ENCODE assay signal across 8 mouse cellular contexts in the genomic region with DNA sequence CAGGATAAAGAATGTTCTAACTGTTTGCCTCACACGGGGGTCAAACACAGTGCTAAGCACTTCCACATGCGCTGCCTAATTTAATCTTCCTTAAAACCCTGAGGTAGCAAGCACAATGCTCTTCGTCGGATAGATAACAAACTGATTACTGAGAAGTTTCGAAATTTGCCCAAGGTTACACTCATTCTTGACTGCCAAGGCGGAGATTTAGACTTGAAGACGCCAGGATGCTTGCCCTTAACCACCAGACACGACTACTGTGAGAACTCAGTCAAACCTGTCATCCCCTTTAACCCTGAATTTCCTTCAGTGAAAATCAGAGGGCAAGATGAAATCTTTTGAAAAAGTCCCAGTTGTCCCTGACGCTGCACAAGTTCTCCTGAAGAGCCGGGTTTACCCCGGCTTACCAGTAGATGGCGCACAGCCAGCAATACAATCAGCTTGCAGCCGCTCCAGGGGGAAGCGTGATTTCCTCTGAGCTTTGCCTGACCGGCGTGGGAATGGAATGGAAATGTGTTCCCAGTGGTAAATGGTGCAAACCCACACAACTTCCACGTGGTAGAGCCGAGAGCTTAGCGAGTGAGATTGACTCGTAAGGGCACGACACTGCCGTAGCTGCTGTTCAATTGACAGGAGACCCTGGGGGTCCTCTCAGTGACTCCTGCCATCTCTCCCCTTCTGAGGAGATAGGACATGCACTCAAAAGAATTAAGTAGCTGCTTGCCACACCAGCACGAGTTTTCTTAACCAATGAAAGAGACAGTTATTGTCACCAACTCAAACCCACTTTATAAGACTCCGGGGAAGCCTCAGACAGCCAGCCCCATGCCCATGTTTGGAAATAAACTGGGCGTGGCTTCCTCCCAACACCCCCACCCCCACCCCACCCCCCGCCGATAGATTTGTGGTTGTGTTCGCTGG. TPM values are rescaled to one million over a fixed set of nuclear protein-coding genes. Genes with fewer than 3 reads are reported as not detected.
DNase-seq lines count a peak whose midpoint lies in the region; ATAC-seq lines count a peak whose summit lies in the region.

No protein-coding gene starts in this region.

- peak overlapping the region; percentile 52; the same call in 1 of the 2 replicates for H3K9ac ChIP-seq in heart, embryonic 14.5 days (ENCODE audit: low read length)
- no peak overlapping the region for H3K9ac ChIP-seq in liver, embryonic 11.5 days (ENCODE audit: low read depth, low read length)
- H3K9ac ChIP-seq in stomach, embryonic 14.5 days (replicated peaks; ENCODE audit: low read depth, low read length), result no peak overlapping the region

- H3K27me3 ChIP-seq in heart, embryonic 14.5 days (ENCODE audit: control insufficient read depth, insufficient read depth, low read length), result peaks cover 15% of the 10 kb centered on the region
- H3K27me3 ChIP-seq in liver, embryonic 11.5 days (replicated peaks; ENCODE audit: control insufficient read depth, insufficient read depth, low read length), result peaks cover 10% of the 10 kb centered on the region; the same call in 1 of the 2 replicates
- no peaks in the 10 kb centered on the region for H3K27me3 ChIP-seq in stomach, embryonic 14.5 days (ENCODE audit: control insufficient read depth, insufficient read depth, low read length)

- H3K9me3 ChIP-seq in heart, embryonic 14.5 days (ENCODE audit: control insufficient read depth, low read length), result no peaks in the 10 kb centered on the region
- no peaks in the 10 kb centered on the region for H3K9me3 ChIP-seq in liver, embryonic 11.5 days (ENCODE audit: control insufficient read depth, low read length)
- no peaks in the 10 kb centered on the region for H3K9me3 ChIP-seq in stomach, embryonic 14.5 days (ENCODE audit: control insufficient read depth, low read depth, low read length)

- peak; percentile 97 for DNase-seq in fibroblast of lung, adult 2 months (ENCODE audit: low read depth)
- peak; percentile 93 for DNase-seq in kidney, postnatal 10 days
- peak; percentile 77 for DNase-seq in liver, embryonic 11.5 days (ENCODE audit: low spot score)
- peak; percentile 44 to 67 for DNase-seq in natural killer cell, adult 2 months (ENCODE audit: low spot score in 2 of 2)

- H3K4me2 ChIP-seq in heart, embryonic 14.5 days (ENCODE audit: low read length), result peak overlapping the region; percentile 90
- peak overlapping the region; percentile 84 for H3K4me2 ChIP-seq in liver, embryonic 11.5 days
- H3K4me2 ChIP-seq in stomach, embryonic 14.5 days (replicated peaks; ENCODE audit: low read depth, low read length), result peak overlapping the region; percentile 76

- peak overlapping the region; percentile 20 for H3K4me3 ChIP-seq in brown adipose tissue, adult 24 weeks (ENCODE audit: insufficient read depth, low read depth, low read length)
- H3K4me3 ChIP-seq in heart, embryonic 14.5 days (ENCODE audit: control insufficient read depth in 1 of 2, insufficient read depth in 1 of 2, low read depth in 1 of 2, low read length in 2 of 2), result peak overlapping the region; percentile 45
- peak overlapping the region; percentile 39 for H3K4me3 ChIP-seq in liver, embryonic 11.5 days (ENCODE audit: low read depth, low read length)
- H3K4me3 ChIP-seq in stomach, embryonic 14.5 days (ENCODE audit: low read depth, low read length), result peak overlapping the region; percentile 30

- WGBS in heart, embryonic 14.5 days, result 7% methylated on average over 28 of the region's 28 CpGs
- 6% methylated on average over 28 of the region's 28 CpGs for WGBS in liver, embryonic 11.5 days
- 9% methylated on average over 28 of the region's 28 CpGs for WGBS in stomach, embryonic 14.5 days

- peak overlapping the region; percentile 15; the same call in 1 of the 2 replicates for H3K27ac ChIP-seq in brown adipose tissue, adult 24 weeks (replicated peaks; ENCODE audit: low read depth, low read length)
- peak overlapping the region in 1 of 2 experiments; percentile 10; a peak in 1 of 4 replicates for H3K27ac ChIP-seq in heart, embryonic 14.5 days (replicated peaks in 1 of 2; ENCODE audit: control insufficient read depth in 1 of 2, insufficient read depth in 1 of 2, low read depth in 2 of 2, low read length in 2 of 2)
- no peak overlapping the region for H3K27ac ChIP-seq in liver, embryonic 11.5 days (ENCODE audit: low read depth, low read length)
- H3K27ac ChIP-seq in stomach, embryonic 14.5 days (ENCODE audit: low read length), result no peak overlapping the region

- peak; percentile 89 for ATAC-seq in CD4-positive, CD25-positive, alpha-beta regulatory T cell, adult 4 months
- ATAC-seq in heart, embryonic 14.5 days (ENCODE audit: insufficient number of reproducible peaks, insufficient read depth, low FRiP score, low read depth), result peak; percentile 19; the same call in 1 of the 2 replicates
- ATAC-seq in liver, embryonic 11.5 days (replicated peaks; ENCODE audit: low FRiP score), result peak; percentile 60
- no peak; the same call in 1 of the 2 replicates for ATAC-seq in stomach, embryonic 14.5 days (ENCODE audit: insufficient number of reproducible peaks, insufficient read depth, low FRiP score, low read depth)

- H3K4me1 ChIP-seq in brown adipose tissue, adult 24 weeks (ENCODE audit: control insufficient read depth, insufficient read depth, insufficient read length, low read length), result peaks cover 10% of the 10 kb centered on the region
- 0 out of 4 replicates have a peak, but pooled peaks cover 0 to 3% of the 10 kb centered on the region in 2 experiments for H3K4me1 ChIP-seq in heart, embryonic 14.5 days (ENCODE audit: control insufficient read depth in 2 of 2, insufficient read depth in 2 of 2, low read length in 2 of 2)
- H3K4me1 ChIP-seq in liver, embryonic 11.5 days (replicated peaks; ENCODE audit: control insufficient read depth, insufficient read depth, low read length), result peaks cover 9% of the 10 kb centered on the region
- H3K4me1 ChIP-seq in stomach, embryonic 14.5 days (ENCODE audit: control insufficient read depth, insufficient read depth, low read length), result peaks cover 15% of the 10 kb centered on the region; the same call in 1 of the 2 replicates

- H3K36me3 ChIP-seq in heart, embryonic 14.5 days (ENCODE audit: control insufficient read depth, insufficient read depth, low read length), result no peaks in the 10 kb centered on the region
- H3K36me3 ChIP-seq in liver, embryonic 11.5 days (ENCODE audit: control insufficient read depth, insufficient read depth, low read length), result no peaks in the 10 kb centered on the region
- H3K36me3 ChIP-seq in stomach, embryonic 14.5 days (ENCODE audit: control insufficient read depth, insufficient read depth, low read length), result no peaks in the 10 kb centered on the region

RNA-seq across cellular contexts. Expression of a gene that starts 38.3 kb away (rescaled TPM):
- polyA plus RNA-seq in CD4-positive, CD25-positive, alpha-beta regulatory T cell, adult 4 months (2017; shearing (Covaris generic)), result 1 to 10 TPM; 3.9 to 4.0 TPM
- 14.0 and 14.2 TPM in 2 replicates for polyA plus RNA-seq in brown adipose tissue, adult 24 weeks (2012; ENCODE audit: insufficient read depth, insufficient read length, missing spikeins)
- polyA plus RNA-seq in heart, embryonic 14.5 days (2014; fragmentation: Nextera tagmentation; extraction: Ambion mirVana), result 8.5 and 9.3 TPM in 2 replicates
- polyA plus RNA-seq in liver, embryonic 11.5 days (2014; fragmentation: Nextera tagmentation; extraction: Ambion mirVana), result 7.7 and 8.2 TPM in 2 replicates
- polyA plus RNA-seq in stomach, embryonic 14.5 days (2014; fragmentation: Nextera tagmentation; extraction: Ambion mirVana), result 37.1 and 38.0 TPM in 2 replicates
